Mouse (Mus musculus): Measurements from ENCODE around the gene Plod3.
"Not testable (repeated sequence)": the region's sequence is repeated elsewhere in the genome, so short reads cannot be mapped to it uniquely, and the experiment has no call there.

The Plod3 gene

GRCm38 (mm10) chr5:136986695-136987137 lies at the start of gene Plod3:
Gene Plod3 (plus strand): TSS chr5:136987019.
- in situ Hi-C loops (cut with MboI, MseI) = no loop called here

- in situ Hi-C loops (cut with MboI, MseI) = no loop called here
These were observed 49.2 kb upstream of the Plod3 start for GRCm38 (mm10) chr5:136937621-136938020.

GRCm38 (mm10) chr5:136939284-136939683 lies 47.5 kb upstream of the Plod3 start:
- in situ Hi-C loops (cut with MboI, MseI) = no loop called here

GRCm38 (mm10) chr5:136940029-136940428 lies 46.8 kb upstream of the Plod3 start:
- in situ Hi-C loops (cut with MboI, MseI) = not testable (repeated sequence)

- in situ Hi-C loops (cut with MboI, MseI) = no loop called here
These were observed 45.8 kb upstream of the Plod3 start for GRCm38 (mm10) chr5:136940845-136941560.

- in situ Hi-C loops (cut with MboI, MseI) = no loop called here
These were observed 44.0 kb upstream of the Plod3 start for GRCm38 (mm10) chr5:136942781-136943180.

GRCm38 (mm10) chr5:136943382-136943781 lies 43.4 kb upstream of the Plod3 start:
- in situ Hi-C loops (cut with MboI, MseI) = no loop called here

- in situ Hi-C loops (cut with MboI, MseI) = no loop called here
These were observed 41.7 kb upstream of the Plod3 start for GRCm38 (mm10) chr5:136945084-136945483.

GRCm38 (mm10) chr5:136947874-136948273 lies 38.9 kb upstream of the Plod3 start:
- in situ Hi-C loops (cut with MboI, MseI) = no loop called here

GRCm38 (mm10) chr5:136949551-136950336 lies 37.1 kb upstream of the Plod3 start:
- in situ Hi-C loops (cut with MboI, MseI) = not testable (repeated sequence)

GRCm38 (mm10) chr5:136950521-136950920 lies 36.3 kb upstream of the Plod3 start:
- in situ Hi-C loops (cut with MboI, MseI) = no loop called here

GRCm38 (mm10) chr5:136952153-136952552 lies 34.7 kb upstream of the Plod3 start:
- in situ Hi-C loops (cut with MboI, MseI) = no loop called here

GRCm38 (mm10) chr5:136953015-136953414 lies 33.8 kb upstream of the Plod3 start, which contains the start of gene Fis1:
Gene Fis1 (plus strand): TSS chr5:136953275.
- in situ Hi-C loops (cut with MboI, MseI) = no loop called here

- in situ Hi-C loops (cut with MboI, MseI) = no loop called here
These were observed 33.3 kb upstream of the Plod3 start for GRCm38 (mm10) chr5:136953440-136953951.

GRCm38 (mm10) chr5:136955622-136956021 lies 31.2 kb upstream of the Plod3 start:
- in situ Hi-C loops (cut with MboI, MseI) = no loop called here

GRCm38 (mm10) chr5:136957250-136957649 lies 29.6 kb upstream of the Plod3 start:
- in situ Hi-C loops (cut with MboI, MseI) = no loop called here

GRCm38 (mm10) chr5:136958991-136959605 lies 27.7 kb upstream of the Plod3 start:
- in situ Hi-C loops (cut with MboI, MseI) = no loop called here

GRCm38 (mm10) chr5:136960053-136960452 lies 26.8 kb upstream of the Plod3 start:
- in situ Hi-C loops (cut with MboI, MseI) = no loop called here

- in situ Hi-C loops (cut with MboI, MseI) = no loop called here
These were observed 25.4 kb upstream of the Plod3 start for GRCm38 (mm10) chr5:136961334-136961982.

GRCm38 (mm10) chr5:136961983-136962461 lies 24.8 kb upstream of the Plod3 start:
- in situ Hi-C loops (cut with MboI, MseI) = no loop called here

GRCm38 (mm10) chr5:136962501-136962900 lies 24.3 kb upstream of the Plod3 start:
- in situ Hi-C loops (cut with MboI, MseI) = no loop called here

All from T-helper 1 cell (primary cell).